Mouse (Mus musculus) hindbrain, embryonic 12.5 days (tissue): ENCODE data around the gene Mtfmt. TPM values are rescaled to one million over a fixed set of nuclear protein-coding genes. Genes with fewer than 3 reads are reported as not detected.

Experiments
- ATAC-seq: fragments of 200-750 bp; cut with Nextera tagmentation; 2 replicates; pipeline ENCODE4 v1.8.0; 2017; ENCODE audit warnings: moderate TSS enrichment; ENCODE audit not compliant: low FRiP score
- H3K27ac ChIP-seq: fragments of 300-500 bp; sonication (generic); 2 replicates; pipeline ENCODE4 v1.5.1; 2016; ENCODE audit warnings: mild to moderate bottlenecking
- H3K27me3 ChIP-seq: fragments of 300-500 bp; sonication (generic); 2 replicates; pipeline ENCODE4 v1.6.1; 2016; ENCODE audit warnings: mild to moderate bottlenecking
- H3K36me3 ChIP-seq: fragments of 300-500 bp; sonication (generic); 2 replicates; pipeline ENCODE4 v1.6.1; 2016; ENCODE audit warnings: mild to moderate bottlenecking
- H3K4me1 ChIP-seq: fragments of 300-500 bp; sonication (generic); 2 replicates; pipeline ENCODE4 v1.6.1; 2016
- H3K4me2 ChIP-seq: fragments of 300-500 bp; sonication (generic); replicated peaks from 2 replicates; pipeline ENCODE4 v1.6.1; 2016; ENCODE audit warnings: mild to moderate bottlenecking
- H3K4me3 ChIP-seq: fragments of 300-500 bp; sonication (generic); 2 replicates; pipeline ENCODE4 v1.5.1; 2016; ENCODE audit warnings: mild to moderate bottlenecking
- H3K9ac ChIP-seq: fragments of 300-500 bp; sonication (generic); 2 replicates; pipeline ENCODE4 v1.6.1; 2016; ENCODE audit warnings: mild to moderate bottlenecking, moderate library complexity
- H3K9me3 ChIP-seq: fragments of 300-500 bp; sonication (generic); replicated peaks from 2 replicates; pipeline ENCODE4 v1.6.1; 2016; ENCODE audit warnings: mild to moderate bottlenecking
- WGBS: fragments of 180-500 bp; shearing (Covaris S2); methylation state at CpG from one replicate; pipeline ENCODE4 v1.1.7; 2016; 5-methylcytosine and 5-hydroxymethylcytosine counted together
- polyA plus RNA-seq: library from polyadenylated mRNA; unstranded; fragments of >200 nt; fragmentation: Nextera tagmentation; extraction: Ambion mirVana; gene quantifications from 2 replicates; pipeline ENCODE4 v1.2.1, GENCODE M21; 2016

The Mtfmt gene
- polyA plus RNA-seq, 1 experiment from 2014 or later = 28.4 TPM

DNA sequence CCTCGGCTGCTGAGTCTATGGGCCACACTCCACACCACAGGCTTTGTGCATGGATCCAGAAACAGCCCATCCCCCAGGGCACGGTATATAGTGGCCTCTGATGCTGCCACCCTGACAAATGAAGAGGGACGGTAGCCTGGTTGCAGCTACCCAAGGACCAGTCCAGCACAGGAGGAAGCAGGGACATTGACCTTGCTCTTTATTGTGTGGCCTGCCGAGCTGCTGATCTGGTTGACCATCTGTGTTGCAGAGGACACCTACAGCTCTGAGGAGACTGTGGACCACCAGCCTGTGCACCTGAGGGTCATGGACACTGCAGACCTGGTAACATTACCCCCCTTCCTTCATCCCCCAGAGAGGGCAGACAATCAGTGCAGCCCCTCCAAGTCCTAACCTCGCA lies 28.3 kb upstream of the Mtfmt start:
- Histone ChIP-seq H3K36me3 (no peaks in the 10 kb centered on the region; the same call in 1 of the 2 replicates), H3K9me3 (no peaks in the 10 kb centered on the region), H3K9ac (no peak overlapping the region), H3K27me3 (no peaks in the 10 kb centered on the region), H3K4me3 (no peak overlapping the region), H3K4me1 (no peaks in the 10 kb centered on the region), H3K27ac (no peak overlapping the region), H3K4me2 (no peak overlapping the region)
- WGBS = 91% methylated on average over 5 of the region's 5 CpGs
- ATAC-seq = no peak

DNA sequence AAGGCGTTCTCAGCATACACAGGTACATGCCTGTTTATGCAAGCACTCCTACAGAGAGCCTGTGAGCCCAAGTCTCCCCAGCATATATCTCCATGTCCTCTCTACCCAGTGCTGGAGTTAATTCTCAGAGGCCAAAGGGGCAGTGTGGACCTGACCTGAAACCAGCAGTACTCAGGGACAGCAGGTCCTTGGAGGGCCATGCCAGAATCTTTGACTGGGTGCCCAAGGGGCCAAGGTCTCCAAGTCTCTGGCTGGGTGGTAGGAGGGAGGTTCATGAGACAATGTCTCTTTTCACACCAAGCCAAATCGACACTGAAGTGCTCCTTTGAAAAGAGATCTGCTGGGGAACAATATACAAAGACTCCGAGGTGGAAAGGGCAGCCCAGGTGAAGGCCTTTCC lies 27.7 kb upstream of the Mtfmt start:
- Histone ChIP-seq H3K4me1 (no peaks in the 10 kb centered on the region), H3K9ac (no peak overlapping the region), H3K27ac (no peak overlapping the region), H3K9me3 (no peaks in the 10 kb centered on the region), H3K36me3 (no peaks in the 10 kb centered on the region; the same call in 1 of the 2 replicates), H3K4me2 (no peak overlapping the region), H3K27me3 (no peaks in the 10 kb centered on the region), H3K4me3 (no peak overlapping the region)
- ATAC-seq = no peak
- WGBS = 83% methylated on average over 3 of the region's 3 CpGs

DNA sequence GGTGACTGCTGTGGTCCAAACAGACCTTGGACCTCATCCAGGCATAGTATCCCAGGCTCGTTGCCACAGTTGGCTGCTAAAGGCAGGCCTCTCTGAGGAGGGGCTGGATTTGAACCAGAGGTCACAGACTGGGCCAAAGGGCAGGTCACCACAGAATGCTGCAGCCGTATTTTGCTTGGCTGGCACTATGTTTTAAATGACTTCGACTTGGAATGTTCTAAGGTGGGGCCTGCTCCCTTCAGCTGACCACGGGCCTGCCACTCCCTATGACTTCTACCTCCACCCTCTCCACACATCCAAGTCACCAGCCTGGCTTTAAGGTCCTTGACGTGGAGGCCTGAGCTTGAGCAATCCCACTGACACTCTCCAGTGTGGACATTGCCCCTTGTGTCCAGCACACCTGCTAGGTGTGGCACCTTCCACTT lies 26.7 kb upstream of the Mtfmt start:
- no peak for ATAC-seq
- Histone ChIP-seq H3K27me3 (no peaks in the 10 kb centered on the region), H3K4me1 (no peaks in the 10 kb centered on the region), H3K27ac (no peak overlapping the region), H3K36me3 (no peaks in the 10 kb centered on the region; the same call in 1 of the 2 replicates), H3K9me3 (no peaks in the 10 kb centered on the region), H3K4me2 (no peak overlapping the region), H3K9ac (no peak overlapping the region), H3K4me3 (no peak overlapping the region)
- 67% methylated on average over 5 of the region's 5 CpGs for WGBS

DNA sequence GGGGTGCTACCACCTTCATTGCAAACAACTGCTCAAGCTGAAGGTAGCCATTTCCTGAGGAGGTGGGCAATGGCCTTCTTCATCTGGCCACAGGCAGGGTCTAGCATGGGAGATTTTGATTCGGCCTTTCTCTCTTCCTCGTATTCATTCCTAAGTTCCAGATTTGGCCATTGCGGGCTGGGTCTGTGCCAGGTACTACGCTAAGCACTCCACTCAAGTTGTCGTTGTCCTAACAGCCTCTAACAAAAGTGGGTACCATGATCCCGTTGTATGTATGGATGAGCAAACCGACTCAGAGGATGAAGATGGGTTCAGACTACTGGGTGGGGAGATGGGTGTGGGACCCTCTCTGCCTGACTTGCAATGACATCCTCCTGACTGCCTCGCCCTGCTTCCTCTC lies 25.2 kb upstream of the Mtfmt start:
- Histone ChIP-seq H3K36me3 (no peaks in the 10 kb centered on the region; the same call in 1 of the 2 replicates), H3K9me3 (no peaks in the 10 kb centered on the region), H3K9ac (no peak overlapping the region), H3K27me3 (no peaks in the 10 kb centered on the region), H3K27ac (no peak overlapping the region), H3K4me2 (no peak overlapping the region), H3K4me1 (no peaks in the 10 kb centered on the region), H3K4me3 (no peak overlapping the region)
- 94% methylated on average over 8 of the region's 8 CpGs for WGBS
- no peak for ATAC-seq

DNA sequence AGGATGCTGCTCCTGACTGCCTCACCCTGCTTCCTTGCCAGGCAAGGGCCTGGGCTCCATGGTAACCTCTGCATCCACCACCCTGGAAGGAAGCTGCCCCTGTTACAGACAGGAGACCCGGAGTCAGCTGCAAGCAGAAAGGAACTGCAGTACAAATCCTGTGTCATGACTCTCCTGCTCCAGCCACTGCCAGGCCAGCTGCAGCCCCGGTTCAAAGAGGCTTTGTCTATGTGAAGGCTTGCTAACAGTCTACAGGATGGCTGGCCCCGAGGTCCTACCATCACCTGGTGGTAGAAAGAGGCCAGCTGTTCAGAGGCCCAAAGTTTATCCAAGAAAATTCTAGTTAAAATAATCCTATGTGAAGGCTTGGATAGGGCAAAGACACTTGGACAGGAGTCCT lies 24.3 kb upstream of the Mtfmt start:
- WGBS = 73% methylated on average over 3 of the region's 3 CpGs
- no peaks in the 10 kb centered on the region for H3K27me3 ChIP-seq
- no peak overlapping the region for H3K27ac ChIP-seq
- no peaks in the 10 kb centered on the region for H3K9me3 ChIP-seq
- no peak overlapping the region for H3K4me3 ChIP-seq
- no peaks in the 10 kb centered on the region; the same call in 1 of the 2 replicates for H3K36me3 ChIP-seq
- no peak overlapping the region for H3K9ac ChIP-seq
- no peak overlapping the region for H3K4me2 ChIP-seq
- H3K4me1 ChIP-seq = no peaks in the 10 kb centered on the region
- ATAC-seq = no peak

DNA sequence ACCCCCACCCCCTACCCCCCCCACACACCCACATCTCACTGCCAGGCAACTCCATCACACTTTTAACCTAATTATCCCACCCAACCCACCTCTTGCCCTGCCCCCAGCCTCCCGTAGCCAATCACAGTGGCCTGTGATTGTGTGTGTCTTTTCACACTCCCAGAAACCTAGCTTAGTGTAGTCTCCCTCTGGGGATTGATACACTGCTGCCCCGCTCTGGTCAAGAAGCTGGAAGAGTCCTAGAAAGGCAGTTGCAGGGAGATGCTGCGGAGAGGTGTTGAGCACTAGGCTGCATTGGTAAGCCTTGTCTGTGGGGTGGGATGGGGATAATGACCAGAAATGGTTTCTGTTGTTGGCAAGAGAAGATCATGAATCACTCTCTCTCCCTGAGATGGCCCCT lies 17.8 kb upstream of the Mtfmt start:
- Histone ChIP-seq H3K4me3 (no peak overlapping the region), H3K4me2 (no peak overlapping the region), H3K9me3 (no peaks in the 10 kb centered on the region), H3K27me3 (no peaks in the 10 kb centered on the region), H3K27ac (no peak overlapping the region), H3K9ac (no peak overlapping the region), H3K36me3 (no peaks in the 10 kb centered on the region), H3K4me1 (no peaks in the 10 kb centered on the region)
- WGBS = 60% methylated on average over 3 of the region's 3 CpGs
- no peak for ATAC-seq

DNA sequence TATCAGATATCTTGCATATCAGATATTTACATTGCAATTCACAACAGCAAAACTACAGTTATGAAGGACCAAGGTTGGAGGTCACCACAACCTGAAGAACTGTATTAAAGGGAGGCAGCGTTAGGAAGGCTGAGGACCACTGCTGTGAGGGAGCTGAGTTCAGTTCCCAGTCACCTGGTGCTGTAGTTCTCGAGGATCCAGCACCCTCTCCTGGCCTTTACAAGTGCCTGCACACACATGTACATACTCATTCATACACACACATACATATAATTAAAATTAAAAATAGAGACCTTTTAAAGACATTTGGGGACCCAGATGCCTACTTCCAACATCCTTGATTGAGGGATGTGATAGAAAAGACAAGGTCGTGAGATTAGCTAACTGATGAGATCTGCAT lies 15.9 kb upstream of the Mtfmt start:
- Histone ChIP-seq H3K36me3 (no peaks in the 10 kb centered on the region), H3K4me2 (no peak overlapping the region), H3K9me3 (no peaks in the 10 kb centered on the region), H3K27me3 (no peaks in the 10 kb centered on the region; the same call in 1 of the 2 replicates), H3K9ac (no peak overlapping the region), H3K4me3 (no peak overlapping the region), H3K4me1 (no peaks in the 10 kb centered on the region), H3K27ac (no peak overlapping the region)
- WGBS = 76% methylated on average over 3 of the region's 3 CpGs
- no peak for ATAC-seq

DNA sequence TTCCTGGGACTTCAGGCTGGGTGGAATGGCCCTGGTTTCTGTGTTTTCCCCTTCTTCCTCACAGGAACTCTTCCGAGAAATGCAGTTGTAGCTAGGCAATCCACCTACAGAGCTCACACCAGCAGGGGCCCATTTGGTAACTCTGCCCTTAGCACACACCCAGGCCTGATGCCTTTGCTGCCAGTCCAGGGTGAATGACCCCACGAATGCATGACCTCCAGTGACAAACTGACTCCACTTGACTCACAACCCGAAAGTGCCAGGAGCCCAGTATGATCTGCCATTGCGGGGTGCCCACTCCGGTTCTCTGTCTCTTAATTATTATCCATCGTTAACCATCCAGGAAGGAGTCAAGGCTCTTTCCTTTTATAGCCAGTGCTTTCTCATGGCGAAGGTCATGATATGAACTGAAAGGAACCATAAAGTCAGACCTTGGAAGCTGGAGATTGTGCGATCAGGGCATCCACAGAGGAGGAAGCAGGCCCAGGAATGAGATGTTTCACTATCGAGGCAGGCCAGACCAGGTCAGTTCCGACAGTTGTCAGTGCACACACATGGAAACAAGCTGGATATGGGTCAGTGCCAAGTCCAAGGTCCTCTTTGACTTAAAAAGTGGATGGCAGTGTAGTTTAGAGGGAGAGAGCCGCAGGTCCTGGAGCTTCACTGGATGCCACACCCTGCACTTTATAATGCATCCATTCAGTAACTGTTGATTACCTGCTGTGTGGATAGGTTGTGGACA lies 12.7 kb upstream of the Mtfmt start, which contains the start of gene Slc51b:
TSS of gene Slc51b (minus strand) at position 196 of the 742 bp plus-strand sequence.
- no peak for ATAC-seq
- no peaks in the 10 kb centered on the region for H3K9me3 ChIP-seq
- 82% methylated on average over 11 of the region's 11 CpGs for whole genome bisulfite sequencing
- H3K36me3 ChIP-seq = no peaks in the 10 kb centered on the region
- no peak within 1 kb of the TSS for H3K27ac ChIP-seq
- no peak within 1 kb of the TSS for H3K4me2 ChIP-seq
- no peak within 1 kb of the TSS for H3K9ac ChIP-seq
- no peaks in the 10 kb centered on the region for H3K4me1 ChIP-seq
- no peak within 1 kb of the TSS for H3K4me3 ChIP-seq
- H3K27me3 ChIP-seq = no peaks in the 10 kb centered on the region; the same call in 1 of the 2 replicates

DNA sequence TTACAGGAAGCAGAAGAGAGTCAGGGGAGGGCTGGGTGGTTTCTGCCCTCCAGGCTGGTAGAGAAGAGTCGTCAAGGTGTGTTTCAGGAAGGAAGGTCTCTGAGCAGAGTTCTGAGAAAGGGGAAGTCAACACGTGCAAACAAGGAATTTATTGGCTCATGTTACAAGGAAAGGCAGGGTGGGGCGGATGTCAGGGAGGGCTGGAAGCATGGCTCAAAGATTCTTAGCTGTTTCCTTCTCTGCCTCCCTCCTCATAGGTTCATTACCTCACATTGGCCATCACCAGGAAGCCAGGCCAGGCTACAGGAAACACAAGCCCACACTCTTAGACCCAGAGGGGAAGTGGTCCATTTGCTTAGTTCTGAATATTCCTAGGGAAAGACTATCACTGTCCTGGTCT lies 11.2 kb upstream of the Mtfmt start:
- H3K4me2 ChIP-seq = no peak overlapping the region
- H3K4me1 ChIP-seq = no peaks in the 10 kb centered on the region
- no peak overlapping the region for H3K4me3 ChIP-seq
- 51% methylated on average over 3 of the region's 3 CpGs for WGBS
- no peaks in the 10 kb centered on the region for H3K9me3 ChIP-seq
- no peaks in the 10 kb centered on the region; the same call in 1 of the 2 replicates for H3K27me3 ChIP-seq
- H3K9ac ChIP-seq = no peak overlapping the region
- no peak overlapping the region for H3K27ac ChIP-seq
- no peak for ATAC-seq
- H3K36me3 ChIP-seq = no peaks in the 10 kb centered on the region

DNA sequence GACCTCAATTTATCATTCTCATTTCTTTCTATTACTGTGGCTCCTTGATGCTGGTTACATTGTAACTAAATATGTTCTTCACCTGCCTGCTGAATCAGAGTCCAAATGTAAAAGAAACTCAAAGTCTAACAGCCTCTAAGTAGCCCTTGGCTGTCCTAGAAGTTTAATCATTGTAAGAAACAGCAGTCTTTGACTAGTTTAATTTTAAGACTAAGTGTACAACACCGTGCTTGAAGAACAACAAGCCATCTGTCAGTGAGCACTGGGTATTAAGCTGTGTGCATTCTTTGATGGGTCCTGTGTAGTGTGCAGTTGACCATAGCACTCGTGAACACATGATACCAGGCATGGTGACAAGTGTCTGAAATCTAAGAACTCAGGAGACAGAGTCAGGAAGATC lies 8.1 kb upstream of the Mtfmt start:
- ATAC-seq = no peak
- Histone ChIP-seq H3K36me3 (no peaks in the 10 kb centered on the region), H3K4me2 (no peak overlapping the region), H3K9me3 (no peaks in the 10 kb centered on the region), H3K4me1 (no peaks in the 10 kb centered on the region), H3K9ac (no peak overlapping the region), H3K27ac (no peak overlapping the region), H3K27me3 (no peaks in the 10 kb centered on the region; the same call in 1 of the 2 replicates), H3K4me3 (no peak overlapping the region)
- 80% methylated on average over 2 of the region's 2 CpGs for WGBS

DNA sequence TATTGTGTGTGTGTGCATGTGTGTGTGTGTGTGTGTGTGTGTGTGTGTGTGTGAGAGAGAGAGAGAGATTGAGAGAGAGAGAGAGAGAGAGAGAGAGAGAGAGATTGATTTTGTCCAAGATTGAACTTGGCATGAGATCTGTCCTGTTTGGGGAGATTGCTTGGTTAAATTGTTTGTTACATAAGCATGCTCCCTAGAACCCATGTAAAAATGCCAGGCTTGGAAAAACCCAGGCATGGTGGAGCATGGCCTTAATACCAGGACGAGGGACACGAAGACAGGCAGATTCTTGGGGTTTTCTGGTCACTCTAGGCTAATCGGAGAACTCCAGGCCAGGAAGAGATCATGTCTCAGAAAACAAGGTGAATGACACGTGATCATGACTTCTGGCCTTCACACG lies 7.6 kb upstream of the Mtfmt start:
- no peak overlapping the region for H3K4me3 ChIP-seq
- no peak overlapping the region for H3K4me2 ChIP-seq
- WGBS = 86% methylated on average over 5 of the region's 5 CpGs
- H3K9me3 ChIP-seq = no peaks in the 10 kb centered on the region
- ATAC-seq = no peak
- no peaks in the 10 kb centered on the region for H3K4me1 ChIP-seq
- H3K27ac ChIP-seq = no peak overlapping the region
- no peaks in the 10 kb centered on the region for H3K36me3 ChIP-seq
- no peak overlapping the region for H3K9ac ChIP-seq
- H3K27me3 ChIP-seq = no peaks in the 10 kb centered on the region; the same call in 1 of the 2 replicates

DNA sequence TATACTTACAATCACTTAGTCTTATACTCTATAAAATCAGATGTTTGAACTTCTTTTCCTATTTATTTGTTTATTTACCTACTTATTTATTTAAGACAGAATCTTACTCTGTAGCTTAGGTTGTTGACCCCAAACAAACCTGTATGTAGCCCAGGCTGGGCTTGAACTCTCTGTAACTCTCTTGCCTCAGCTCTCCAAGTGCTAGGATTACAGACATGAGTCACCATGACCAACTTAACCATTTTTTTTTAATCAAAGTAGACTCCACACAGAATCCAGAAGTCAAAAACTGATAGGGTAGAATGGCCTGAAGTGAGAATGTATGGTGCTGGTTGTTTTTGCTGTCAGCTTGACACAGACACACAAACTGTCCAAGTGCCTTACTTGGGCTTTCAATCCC lies 5.2 kb upstream of the Mtfmt start:
- H3K9ac ChIP-seq = no peak overlapping the region
- H3K9me3 ChIP-seq = no peaks in the 10 kb centered on the region
- no peaks in the 10 kb centered on the region for H3K27me3 ChIP-seq
- no peak overlapping the region for H3K27ac ChIP-seq
- H3K4me3 ChIP-seq = no peak overlapping the region
- no peak overlapping the region for H3K4me2 ChIP-seq
- no peak for ATAC-seq
- no peaks in the 10 kb centered on the region for H3K36me3 ChIP-seq
- H3K4me1 ChIP-seq = no peaks in the 10 kb centered on the region

DNA sequence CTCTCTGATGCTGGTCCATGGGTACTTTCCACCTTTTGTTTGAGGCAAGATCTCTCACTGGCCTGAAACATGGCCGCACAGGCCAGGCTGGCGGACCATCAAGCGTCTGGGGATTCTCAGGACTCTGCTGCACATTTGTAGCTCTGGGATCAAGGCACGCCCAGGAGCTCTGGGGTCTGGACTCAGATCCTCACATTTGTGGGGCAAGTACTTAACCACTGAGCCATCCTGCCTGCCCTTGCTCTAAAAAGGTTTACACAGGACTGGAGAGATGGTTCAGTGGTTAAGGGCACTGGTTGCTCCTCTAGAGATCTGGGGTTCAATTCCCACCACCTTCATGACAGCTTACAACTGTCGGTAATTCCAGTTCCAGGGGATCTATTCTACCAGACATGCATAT lies 4.7 kb upstream of the Mtfmt start:
- no peaks in the 10 kb centered on the region for H3K36me3 ChIP-seq
- whole genome bisulfite sequencing = 89% methylated on average over 5 of the region's 5 CpGs
- no peak overlapping the region for H3K9ac ChIP-seq
- H3K4me2 ChIP-seq = no peak overlapping the region
- no peak for ATAC-seq
- no peaks in the 10 kb centered on the region for H3K27me3 ChIP-seq
- H3K4me1 ChIP-seq = no peaks in the 10 kb centered on the region
- no peak overlapping the region for H3K4me3 ChIP-seq
- H3K27ac ChIP-seq = no peak overlapping the region
- no peaks in the 10 kb centered on the region for H3K9me3 ChIP-seq
